Mouse (Mus musculus): ENCODE data around the gene Cwc15. TPM values are rescaled to one million over a fixed set of nuclear protein-coding genes. Genes with fewer than 3 reads are reported as not detected.
"Not testable (repeated sequence)": the region's sequence is repeated elsewhere in the genome, so short reads cannot be mapped to it uniquely, and the experiment has no call there.

The Cwc15 gene
- 59.8 and 65.6 TPM in 2 replicates for polyA plus RNA-seq (2011; ENCODE audit: insufficient read depth, insufficient read length, low replicate concordance, missing spikeins)

- peak within 1 kb of the TSS; percentile 76 for H3K27ac ChIP-seq (ENCODE audit: control insufficient read depth, insufficient read depth, low read depth, low read length, poor library complexity)
- TF ChIP-seq CTCF (IDR thresholded peaks at IDR 0.05; ENCODE audit: control insufficient read depth, insufficient read depth, low read length) = no peak
- no peak; the same call in 1 of the 2 replicates for TF ChIP-seq POLR2A (IDR thresholded peaks at IDR 0.05; ENCODE audit: borderline replicate concordance, control insufficient read depth, low read depth, low read length)
- under 1% methylated on average over 59 of the region's 59 CpGs for WGBS
These were observed at the start of gene Cwc15, which contains the start of gene Kdm4d for GRCm38 (mm10) chr9:14500023-14500915. Gene Cwc15 (plus strand): TSS chr9:14500617. Gene Kdm4d (minus strand): TSS chr9:14500482.

GRCm38 (mm10) chr9:14451120-14451519 is 49.3 kb upstream of the Cwc15 start:
- not testable (repeated sequence) for H3K27ac ChIP-seq (ENCODE audit: control insufficient read depth, insufficient read depth, low read depth, low read length, poor library complexity); H3K4me3 ChIP-seq (replicated peaks; ENCODE audit: control insufficient read depth, low read depth, low read length); H3K4me1 ChIP-seq (ENCODE audit: control insufficient read depth, insufficient read depth, low read length)
- 67% methylated on average over 8 of the region's 8 CpGs for WGBS

More at GRCm38 (mm10) chr9:14500023-14500915, at the start of gene Cwc15, which contains the start of gene Kdm4d:
- Histone ChIP-seq H3K4me3 (replicated peaks; ENCODE audit: control insufficient read depth, low read depth, low read length) (peak within 1 kb of the TSS; percentile 98), H3K4me1 (ENCODE audit: control insufficient read depth, insufficient read depth, low read length) (no peaks in the 10 kb centered on the region; the same call in none of the 2 replicates)

- Histone ChIP-seq H3K4me1 (ENCODE audit: control insufficient read depth, insufficient read depth, low read length) (no peaks in the 10 kb centered on the region), H3K27ac (ENCODE audit: control insufficient read depth, insufficient read depth, low read depth, low read length, poor library complexity) (no peak overlapping the region), H3K4me3 (replicated peaks; ENCODE audit: control insufficient read depth, low read depth, low read length) (no peak overlapping the region)
- TF ChIP-seq CTCF (IDR thresholded peaks at IDR 0.05; ENCODE audit: control insufficient read depth, insufficient read depth, low read length) (no peak), POLR2A (IDR thresholded peaks at IDR 0.05; ENCODE audit: borderline replicate concordance, control insufficient read depth, low read depth, low read length) (no peak)
- WGBS = 57% methylated on average over 3 of the region's 3 CpGs
These were observed 44.1 kb upstream of the Cwc15 start for GRCm38 (mm10) chr9:14456320-14456719.

- WGBS = 77% methylated on average over 1 of the region's 1 CpGs
- H3K27ac ChIP-seq (ENCODE audit: control insufficient read depth, insufficient read depth, low read depth, low read length, poor library complexity); H3K4me1 ChIP-seq (ENCODE audit: control insufficient read depth, insufficient read depth, low read length): not testable (repeated sequence)
These were observed 37.9 kb upstream of the Cwc15 start for GRCm38 (mm10) chr9:14462536-14462935.

GRCm38 (mm10) chr9:14463668-14464067 is 36.7 kb upstream of the Cwc15 start:
- H3K4me1 ChIP-seq (ENCODE audit: control insufficient read depth, insufficient read depth, low read length); H3K4me3 ChIP-seq (replicated peaks; ENCODE audit: control insufficient read depth, low read depth, low read length); H3K27ac ChIP-seq (ENCODE audit: control insufficient read depth, insufficient read depth, low read depth, low read length, poor library complexity): not testable (repeated sequence)
- 65% methylated on average over 12 of the region's 12 CpGs for WGBS

More at GRCm38 (mm10) chr9:14462536-14462935, 37.9 kb upstream of the Cwc15 start:
- not testable (repeated sequence) for H3K4me3 ChIP-seq (replicated peaks; ENCODE audit: control insufficient read depth, low read depth, low read length)

- no peak overlapping the region for H3K27ac ChIP-seq (ENCODE audit: control insufficient read depth, insufficient read depth, low read depth, low read length, poor library complexity)
- 50% methylated on average over 4 of the region's 4 CpGs for WGBS
- no peaks in the 10 kb centered on the region; the same call in none of the 2 replicates for H3K4me1 ChIP-seq (ENCODE audit: control insufficient read depth, insufficient read depth, low read length)
- no peak for TF ChIP-seq POLR2A (IDR thresholded peaks at IDR 0.05; ENCODE audit: borderline replicate concordance, control insufficient read depth, low read depth, low read length)
- no peak for TF ChIP-seq CTCF (IDR thresholded peaks at IDR 0.05; ENCODE audit: control insufficient read depth, insufficient read depth, low read length)
- no peak overlapping the region for H3K4me3 ChIP-seq (replicated peaks; ENCODE audit: control insufficient read depth, low read depth, low read length)
These were observed 1.3 kb upstream of the Cwc15 start for GRCm38 (mm10) chr9:14498896-14499705.

GRCm38 (mm10) chr9:14500916-14501424 is 553 bp downstream of the Cwc15 start:
- peak overlapping the region; percentile 76 for H3K27ac ChIP-seq (ENCODE audit: control insufficient read depth, insufficient read depth, low read depth, low read length, poor library complexity)
- WGBS = 1% methylated on average over 10 of the region's 10 CpGs

More at GRCm38 (mm10) chr9:14500916-14501424, 553 bp downstream of the Cwc15 start:
- TF ChIP-seq CTCF (IDR thresholded peaks at IDR 0.05; ENCODE audit: control insufficient read depth, insufficient read depth, low read length) (no peak), POLR2A (IDR thresholded peaks at IDR 0.05; ENCODE audit: borderline replicate concordance, control insufficient read depth, low read depth, low read length) (no peak)
- H3K4me1 ChIP-seq (ENCODE audit: control insufficient read depth, insufficient read depth, low read length) = no peaks in the 10 kb centered on the region; the same call in none of the 2 replicates
- H3K4me3 ChIP-seq (replicated peaks; ENCODE audit: control insufficient read depth, low read depth, low read length) = peak overlapping the region; percentile 98
